Mouse (Mus musculus) megakaryocyte-erythroid progenitor cell, adult 5 weeks (primary cell): Measurements from ENCODE around the gene Sept11. TPM values are rescaled to one million over a fixed set of nuclear protein-coding genes. Genes with fewer than 3 reads are reported as not detected.

Experiments used
- polyA plus RNA-seq: library from polyadenylated mRNA; stranded (reverse); fragments of >175 nt; gene quantifications from 2 replicates; pipeline ENCODE4 v1.2.3, GENCODE M21; 2012

Sept11 gene
- 16.1 and 19.3 TPM in 2 replicates for polyA plus RNA-seq

DNA sequence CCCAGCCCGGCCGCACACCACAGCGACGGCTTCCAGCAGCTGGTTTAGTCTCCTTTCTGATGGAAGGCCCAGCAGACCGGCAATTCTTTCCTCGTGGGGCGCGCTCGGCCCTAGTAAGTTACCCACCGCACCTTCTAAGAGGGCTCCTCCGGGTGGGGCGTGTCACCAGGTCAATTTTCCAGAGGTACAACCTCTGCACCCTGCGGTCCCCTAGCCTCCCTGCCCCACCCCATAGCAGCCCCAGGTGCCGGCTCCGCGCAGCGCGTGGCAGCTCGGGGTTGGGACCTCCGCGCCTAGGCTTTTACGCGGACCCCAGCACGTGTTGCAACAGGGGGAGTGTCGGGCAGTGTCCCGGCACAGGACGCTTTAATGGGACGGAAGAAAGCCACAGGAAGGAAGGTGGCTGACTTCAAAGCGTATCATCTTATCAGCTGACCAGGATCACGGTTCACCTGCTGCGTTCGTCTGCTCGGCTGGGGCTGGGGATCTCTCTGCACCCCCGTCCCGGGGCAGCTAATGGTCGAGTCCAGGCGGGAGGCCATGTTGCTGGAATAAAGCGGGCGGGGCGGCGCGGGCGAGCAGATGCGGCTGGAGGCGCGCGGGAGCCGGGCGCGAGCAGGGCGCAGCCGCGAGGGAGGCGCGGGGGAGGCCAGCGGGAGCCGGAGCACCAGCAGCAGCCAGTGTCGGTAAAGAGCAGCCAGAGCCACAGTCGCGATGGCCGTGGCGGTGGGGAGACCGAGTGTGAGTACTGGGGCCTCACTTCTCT is at the start of gene Sept11:
TSS of gene Sept11 (plus strand) at position 581 of the 766 bp plus-strand sequence.

DNA sequence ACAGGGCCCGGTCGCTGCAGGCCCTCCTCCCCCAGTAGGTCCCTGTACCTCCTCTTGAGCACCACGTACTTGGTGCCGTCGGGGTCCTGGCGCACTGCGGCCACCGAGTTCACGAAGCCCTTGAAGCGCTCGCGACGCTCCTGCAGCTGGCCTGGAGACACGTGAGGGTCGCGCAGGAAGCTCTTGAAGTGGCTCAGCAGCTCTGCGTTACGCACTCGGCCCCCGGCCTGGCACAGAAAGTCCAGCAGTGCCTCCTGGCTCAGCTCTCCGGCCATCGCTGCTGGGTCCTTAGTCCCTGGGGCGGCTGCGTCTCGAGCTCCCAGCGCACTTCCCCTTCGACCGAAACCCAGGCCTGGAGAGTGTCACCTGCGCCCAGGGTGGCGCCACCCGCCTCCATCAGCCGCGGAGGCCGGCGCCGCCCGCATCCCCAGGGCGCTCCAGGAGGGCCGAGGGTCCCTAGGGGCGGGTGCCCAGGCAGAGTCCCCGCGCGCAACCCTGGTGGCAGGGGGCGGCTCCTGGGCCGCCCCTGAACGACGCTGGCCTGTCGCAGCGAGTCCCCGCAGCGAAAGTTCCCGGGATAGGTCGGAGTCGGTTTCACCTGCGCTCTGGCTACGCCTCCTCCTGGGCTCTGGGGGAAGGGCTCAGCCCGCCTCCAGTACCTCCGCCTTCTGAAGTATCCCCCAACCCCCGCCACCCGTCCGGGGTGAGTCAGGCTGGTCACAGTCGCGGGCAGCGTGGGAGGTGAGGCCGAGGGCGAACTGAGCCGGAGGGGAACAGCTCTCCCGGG is 48.5 kb upstream of the Sept11 start, which contains the start of gene Sowahb:
TSS of gene Sowahb (minus strand) at position 439 of the 787 bp plus-strand sequence.

DNA sequence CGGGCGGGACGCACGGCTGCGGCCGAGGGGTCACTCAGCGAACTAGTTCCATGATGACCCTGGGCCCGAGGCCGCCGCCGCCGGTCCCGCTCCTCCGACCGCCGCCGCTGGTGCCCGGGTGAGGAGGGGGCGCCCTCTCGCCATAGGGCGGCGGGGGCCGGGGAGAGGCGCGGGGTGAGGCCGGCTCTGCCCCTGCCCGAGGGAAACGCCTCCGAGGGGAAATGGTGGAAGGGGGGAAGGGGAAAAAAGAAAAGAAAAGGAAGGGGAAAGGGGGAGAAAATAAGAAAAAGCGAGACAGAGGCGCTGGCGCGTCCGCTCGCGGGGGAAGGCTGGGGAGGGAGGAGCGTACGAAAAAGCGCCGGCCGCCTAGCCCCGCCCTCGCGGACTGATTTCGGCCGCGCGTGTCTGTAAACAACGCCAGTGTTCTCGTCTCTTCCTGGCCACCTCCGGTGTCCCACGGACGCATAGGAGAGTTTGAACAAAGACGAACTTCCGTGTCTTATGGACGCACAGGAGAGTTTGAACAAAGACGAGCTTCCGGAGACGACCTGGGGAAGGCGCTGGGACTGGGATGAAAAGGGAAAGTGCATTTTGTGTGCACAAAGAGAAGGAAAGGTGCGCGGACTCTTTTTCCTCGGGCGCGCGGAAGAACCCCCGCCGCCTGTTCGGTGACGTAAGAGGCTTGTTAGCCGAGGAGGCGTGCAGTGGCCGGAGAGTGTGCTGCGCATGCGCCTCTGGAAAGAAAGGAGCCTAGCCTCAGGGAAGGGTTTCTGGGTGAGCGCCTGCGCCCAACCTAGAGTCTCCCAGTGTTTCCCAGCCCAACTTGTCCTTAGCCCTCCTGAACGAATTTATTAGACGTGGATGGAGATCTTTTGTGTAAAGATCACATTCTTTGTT is 113.1 kb downstream of the Sept11 start, which contains the start of the genes Ccni and 2010109A12Rik:
TSS of gene Ccni (minus strand) at position 387 of the 897 bp plus-strand sequence.
TSS of gene 2010109A12Rik (plus strand) at position 410 of the 897 bp plus-strand sequence.

Other genes with a start within 250 kb of the Sept11 start
- gene Sowahb, start 48.4 kb upstream of the Sept11 start, polyA plus RNA-seq, result 0.07 and 0.09 TPM in 2 replicates
- 95.7 and 102 TPM in 2 replicates for gene Ccni, start 113.1 kb downstream of the Sept11 start, polyA plus RNA-seq
- 0.44 and 0.76 TPM in 2 replicates for gene 2010109A12Rik, start 113.1 kb downstream of the Sept11 start, polyA plus RNA-seq
- 47.0 and 67.4 TPM in 2 replicates for gene Ccng2, start 173.8 kb downstream of the Sept11 start, polyA plus RNA-seq